Mouse (Mus musculus) hindbrain, postnatal 0 days (tissue): ENCODE measurements around the gene Vrtn. TPM values are rescaled to one million over a fixed set of nuclear protein-coding genes. Genes with fewer than 3 reads are reported as not detected.

Experiments used
- ATAC-seq: fragments of 200-750 bp; cut with Nextera tagmentation; 2 replicates; pipeline ENCODE4 v1.8.0; 2017; ENCODE audit warnings: mild to moderate bottlenecking, moderate TSS enrichment, moderate library complexity
- DNase-seq: peaks from one replicate; pipeline ENCODE4 v3.0.0-alpha.2; 2015; ENCODE audit warnings: low spot score
- H3K27ac ChIP-seq: fragments of 300-500 bp; sonication (generic); 2 replicates; pipeline ENCODE4 v1.5.1; 2014; ENCODE audit warnings: mild to moderate bottlenecking
- H3K27me3 ChIP-seq: fragments of 300-500 bp; sonication (generic); 2 replicates; pipeline ENCODE4 v1.6.1; 2014; ENCODE audit warnings: low read length, mixed read lengths; ENCODE audit not compliant: insufficient read depth
- H3K36me3 ChIP-seq: fragments of 300-500 bp; sonication (generic); 2 replicates; pipeline ENCODE4 v1.6.1; 2014; ENCODE audit warnings: low read length, mixed read lengths; ENCODE audit not compliant: insufficient read depth
- H3K4me1 ChIP-seq: fragments of 300-500 bp; sonication (generic); 2 replicates; pipeline ENCODE4 v1.6.1; 2014; ENCODE audit warnings: antibody characterized with exemption, low read length, mixed read lengths; ENCODE audit not compliant: insufficient read depth
- H3K4me2 ChIP-seq: fragments of 300-500 bp; sonication (generic); 2 replicates; pipeline ENCODE4 v1.6.1; 2014; ENCODE audit warnings: low read depth, mild to moderate bottlenecking, low read length, moderate library complexity, mixed read lengths
- H3K4me3 ChIP-seq: fragments of 300-500 bp; sonication (generic); 2 replicates; pipeline ENCODE4 v1.5.1; 2014; ENCODE audit warnings: low read length
- H3K9ac ChIP-seq: fragments of 300-500 bp; sonication (generic); replicated peaks from 2 replicates; pipeline ENCODE4 v1.6.1; 2014; ENCODE audit warnings: mild to moderate bottlenecking, low read length, moderate library complexity, mixed read lengths
- H3K9me3 ChIP-seq: fragments of 300-500 bp; sonication (generic); 2 replicates; pipeline ENCODE4 v1.6.1; 2016; ENCODE audit warnings: low read length, mixed read lengths
- CTCF ChIP-seq: IDR thresholded peaks from 2 replicates; pipeline ENCODE4 v1.5.1; 2016; ENCODE audit warnings: antibody characterized with exemption, control low read depth, low read depth
- WGBS: fragments of 180-500 bp; shearing (Covaris S2); extraction: QIAGEN DNeasy Blood & Tissue Kit; methylation state at CpG from one replicate; pipeline ENCODE4 v1.1.7; 2014; 5-methylcytosine and 5-hydroxymethylcytosine counted together
- polyA plus RNA-seq: library from polyadenylated mRNA; unstranded; fragments of >200 nt; fragmentation: Nextera tagmentation; extraction: Ambion mirVana; gene quantifications from 2 replicates; pipeline ENCODE4 v1.2.1, GENCODE M21; 2015
- total RNA-seq: library from RNA; depleted of rRNA; stranded (reverse); fragments of >200 nt; gene quantifications from 2 replicates; pipeline ENCODE4 v1.2.3, GENCODE M21; 2014

The Vrtn gene
- total and polyA plus RNA-seq, 2 experiments from 2014 or later, result not detected

DNA sequence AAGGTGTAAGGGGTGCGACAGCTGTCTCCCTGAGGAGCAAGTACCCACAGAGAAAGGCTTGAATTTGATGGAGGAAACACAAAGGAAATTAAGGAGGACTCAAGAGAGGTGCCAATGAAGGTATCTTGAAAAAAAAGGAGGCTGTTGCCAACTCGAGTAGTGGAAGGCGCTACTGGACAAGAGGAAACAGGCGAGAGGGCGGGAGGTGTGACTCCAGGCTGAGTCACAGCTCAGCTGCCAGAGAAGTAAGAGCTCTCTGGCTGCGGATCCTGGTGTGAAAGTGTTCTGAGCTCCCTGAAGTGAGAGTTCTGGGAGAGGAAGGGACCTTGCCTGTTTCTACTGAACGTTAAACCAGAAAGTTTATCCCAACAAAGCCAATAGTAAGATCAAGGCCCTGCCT, 26.3 kb upstream of the Vrtn start:
- no peak for TF ChIP-seq CTCF
- Histone ChIP-seq H3K27ac (no peak overlapping the region), H3K36me3 (no peaks in the 10 kb centered on the region), H3K27me3 (no peaks in the 10 kb centered on the region), H3K4me2 (no peak overlapping the region), H3K4me1 (0 out of 2 replicates have a peak, but pooled peaks cover 3% of the 10 kb centered on the region), H3K4me3 (no peak overlapping the region), H3K9ac (no peak overlapping the region), H3K9me3 (no peaks in the 10 kb centered on the region)
- WGBS, result 79% methylated on average over 7 of the region's 7 CpGs
- ATAC-seq, result no peak
- DNase-seq, result no peak

DNA sequence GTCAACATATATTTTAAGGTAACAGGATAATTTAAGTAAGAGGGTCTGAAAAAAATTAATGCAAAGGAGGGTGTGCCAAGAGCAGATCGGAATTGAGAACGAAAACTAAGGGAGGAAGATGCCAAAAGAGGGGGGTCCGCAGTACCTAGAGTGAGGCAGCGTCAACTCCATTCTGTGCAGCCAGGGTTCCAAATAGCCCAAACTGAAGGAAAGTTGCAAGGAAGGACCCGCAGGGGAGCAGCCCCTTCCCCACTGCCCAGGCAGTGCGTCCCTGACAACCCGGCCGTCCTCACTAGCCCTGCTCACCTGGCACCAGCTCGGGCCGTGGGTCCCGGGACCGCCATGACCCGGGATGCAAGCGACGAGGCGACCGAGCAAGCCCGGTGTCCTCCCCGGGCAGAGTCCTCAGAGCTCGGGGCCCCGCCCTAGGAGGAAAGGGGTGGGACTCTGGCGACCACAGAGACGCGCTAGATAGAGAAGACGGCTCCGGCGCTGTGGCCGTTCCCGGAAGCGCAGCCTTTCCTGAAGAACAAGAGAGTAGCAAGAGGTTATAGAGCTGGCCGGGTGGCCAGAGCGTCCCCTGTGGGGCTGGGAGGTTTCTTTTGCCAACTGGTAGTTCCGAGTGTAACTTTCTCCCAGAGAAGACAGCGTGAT, 23.7 kb upstream of the Vrtn start, which contains the start of gene Abcd4:
Gene Abcd4 (minus strand): TSS at position 437 of the 654 bp plus-strand sequence.
- H3K9ac ChIP-seq, result peak within 1 kb of the TSS; percentile 61
- H3K27me3 ChIP-seq, result no peaks in the 10 kb centered on the region
- TF ChIP-seq CTCF, result peak; percentile 67
- no peaks in the 10 kb centered on the region for H3K36me3 ChIP-seq
- 0% methylated on average over 34 of the region's 34 CpGs for WGBS
- peak; percentile 99 for ATAC-seq
- peak within 1 kb of the TSS; percentile 79 for H3K4me3 ChIP-seq
- H3K4me2 ChIP-seq, result peak within 1 kb of the TSS; percentile 67
- 0 out of 2 replicates have a peak, but pooled peaks cover 3% of the 10 kb centered on the region for H3K4me1 ChIP-seq
- peak; percentile 94 for DNase-seq
- peak within 1 kb of the TSS; percentile 51; the same call in 1 of the 2 replicates for H3K27ac ChIP-seq
- no peaks in the 10 kb centered on the region for H3K9me3 ChIP-seq

DNA sequence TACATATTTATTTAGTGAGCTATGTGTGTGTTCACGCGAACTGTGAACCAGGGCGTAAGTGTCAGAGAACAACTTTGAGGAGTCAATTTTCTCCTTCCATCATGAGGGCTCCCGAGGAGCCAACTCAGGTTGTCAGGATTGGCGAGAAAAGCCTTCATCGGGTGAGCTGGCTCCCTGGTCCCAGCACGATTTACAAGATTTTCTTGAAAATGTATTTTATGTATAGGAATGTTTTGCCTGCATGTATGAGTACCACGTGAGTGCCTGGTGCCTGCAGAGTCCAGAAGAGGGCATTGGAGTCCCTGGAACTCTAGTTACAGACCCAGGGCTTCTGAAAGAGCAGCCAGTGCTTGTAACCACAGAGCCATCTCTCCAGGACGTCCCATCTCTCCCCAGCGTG, 23.2 kb upstream of the Vrtn start:
- H3K27me3 ChIP-seq, result no peaks in the 10 kb centered on the region
- 0 out of 2 replicates have a peak, but pooled peaks cover 3% of the 10 kb centered on the region for H3K4me1 ChIP-seq
- H3K27ac ChIP-seq, result no peak overlapping the region
- peak overlapping the region; percentile 67 for H3K4me2 ChIP-seq
- ATAC-seq, result peak; percentile 39; the same call in 1 of the 2 replicates
- no peaks in the 10 kb centered on the region for H3K36me3 ChIP-seq
- H3K9ac ChIP-seq, result no peak overlapping the region; the same call in 1 of the 2 replicates
- no peaks in the 10 kb centered on the region for H3K9me3 ChIP-seq
- WGBS, result 5% methylated on average over 10 of the region's 10 CpGs
- TF ChIP-seq CTCF, result no peak
- peak; percentile 25 for DNase-seq
- peak overlapping the region; percentile 79 for H3K4me3 ChIP-seq

DNA sequence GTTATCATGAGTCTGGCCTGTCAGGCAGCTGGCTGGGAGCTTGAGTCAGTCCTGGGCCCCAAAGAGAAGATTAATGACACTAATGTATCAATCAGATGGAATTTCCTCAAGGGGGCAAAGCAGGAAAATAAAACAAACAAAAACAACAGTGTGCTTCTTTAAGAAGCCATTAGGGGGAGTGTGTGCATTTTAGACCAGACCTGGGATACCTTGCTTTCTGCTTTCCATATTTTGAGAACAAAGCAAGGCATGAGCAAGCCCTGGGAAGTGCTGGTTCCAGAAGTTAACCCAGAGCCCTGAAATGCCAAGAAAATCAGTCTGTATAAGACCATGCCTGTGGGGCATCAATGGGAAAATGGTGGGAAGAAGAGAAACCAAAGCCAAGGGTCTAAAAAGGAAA, 19.8 kb upstream of the Vrtn start:
- DNase-seq, result peak; percentile 64
- Histone ChIP-seq H3K27ac (no peak overlapping the region), H3K9ac (no peak overlapping the region), H3K9me3 (no peaks in the 10 kb centered on the region), H3K4me3 (no peak overlapping the region), H3K4me2 (no peak overlapping the region), H3K36me3 (no peaks in the 10 kb centered on the region), H3K27me3 (no peaks in the 10 kb centered on the region), H3K4me1 (0 out of 2 replicates have a peak, but pooled peaks cover 10% of the 10 kb centered on the region)
- peak; percentile 69 for TF ChIP-seq CTCF
- ATAC-seq, result no peak

DNA sequence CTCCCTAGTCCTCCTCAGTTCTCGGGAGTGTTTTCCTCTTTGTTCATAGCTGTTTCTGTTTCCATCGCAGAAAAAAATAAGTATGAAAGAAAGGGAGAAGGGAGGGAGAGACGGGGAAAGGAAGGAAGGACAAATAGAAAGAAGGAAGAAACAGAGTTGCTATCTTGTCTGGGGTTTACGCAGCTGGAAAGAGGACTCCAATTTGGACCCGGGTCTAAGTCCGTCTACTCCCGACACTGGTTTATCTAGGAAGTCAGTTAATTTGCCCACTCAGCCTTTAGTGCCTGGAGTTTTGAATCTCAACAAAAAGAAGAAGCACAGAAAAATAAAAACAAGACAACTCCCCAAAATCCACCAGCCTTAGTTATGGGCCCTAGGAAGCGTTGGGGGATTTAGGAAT, 16.2 kb upstream of the Vrtn start:
- no peak for ATAC-seq
- Histone ChIP-seq H3K27ac (no peak overlapping the region), H3K4me3 (no peak overlapping the region), H3K4me2 (no peak overlapping the region), H3K27me3 (no peaks in the 10 kb centered on the region), H3K9me3 (no peaks in the 10 kb centered on the region), H3K36me3 (no peaks in the 10 kb centered on the region), H3K9ac (no peak overlapping the region; the same call in 1 of the 2 replicates), H3K4me1 (0 out of 2 replicates have a peak, but pooled peaks cover 7% of the 10 kb centered on the region)
- WGBS, result 34% methylated on average over 8 of the region's 8 CpGs
- no peak for DNase-seq
- TF ChIP-seq CTCF, result no peak

DNA sequence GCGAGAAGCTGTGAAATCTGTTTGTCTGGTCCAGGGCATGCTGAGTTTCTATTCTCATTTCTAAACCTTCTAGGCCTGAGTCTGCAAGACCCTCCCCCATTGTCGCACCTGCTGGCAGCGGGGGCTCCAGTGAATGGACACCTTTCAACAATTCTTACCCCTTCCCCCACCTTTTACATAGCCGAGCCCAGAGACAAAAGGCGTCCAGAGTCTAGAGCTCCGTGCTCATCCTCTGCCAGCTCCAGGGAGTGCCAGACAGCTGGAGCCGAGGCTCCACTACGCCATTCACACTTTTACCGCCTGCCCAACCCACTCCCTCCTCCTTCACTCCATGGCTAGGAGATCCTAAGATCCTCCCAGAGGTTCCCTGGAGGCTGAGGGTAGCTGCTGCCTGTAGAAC, 15.7 kb upstream of the Vrtn start:
- WGBS, result 6% methylated on average over 9 of the region's 9 CpGs
- 0 out of 2 replicates have a peak, but pooled peaks have one; percentile 49 for ATAC-seq
- no peaks in the 10 kb centered on the region for H3K27me3 ChIP-seq
- H3K9ac ChIP-seq, result peak overlapping the region; percentile 30; the same call in 1 of the 2 replicates
- H3K4me3 ChIP-seq, result 0 out of 2 replicates have a peak overlapping the region, but pooled peaks have one; percentile 3
- DNase-seq, result peak; percentile 35
- H3K27ac ChIP-seq, result no peak overlapping the region
- H3K36me3 ChIP-seq, result no peaks in the 10 kb centered on the region
- no peaks in the 10 kb centered on the region for H3K9me3 ChIP-seq
- H3K4me2 ChIP-seq, result peak overlapping the region; percentile 40
- TF ChIP-seq CTCF, result no peak
- 0 out of 2 replicates have a peak, but pooled peaks cover 7% of the 10 kb centered on the region for H3K4me1 ChIP-seq

DNA sequence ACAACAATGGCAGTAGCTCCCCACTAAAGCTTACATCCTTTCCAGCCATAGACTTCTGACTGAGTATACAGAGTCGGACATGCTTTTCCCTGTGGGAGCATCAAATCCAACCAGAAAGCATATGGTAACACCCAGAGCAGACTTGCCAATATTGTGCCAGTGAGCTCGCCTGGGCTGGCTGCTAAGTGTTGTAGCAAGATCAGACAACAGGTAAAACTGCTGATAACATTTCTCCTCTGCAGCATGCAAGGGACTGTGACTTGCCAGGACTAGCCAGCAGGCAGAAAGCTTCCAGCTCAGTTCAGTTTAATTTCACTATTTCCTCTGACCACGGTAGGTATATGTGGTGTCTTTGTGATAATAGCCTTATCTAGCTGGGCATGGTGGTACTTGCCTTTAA, 9.0 kb upstream of the Vrtn start:
- H3K36me3 ChIP-seq, result no peaks in the 10 kb centered on the region
- DNase-seq (no peak), ATAC-seq (no peak)
- no peak overlapping the region for H3K4me3 ChIP-seq
- H3K27ac ChIP-seq, result no peak overlapping the region
- H3K4me2 ChIP-seq, result no peak overlapping the region
- no peak for TF ChIP-seq CTCF
- no peaks in the 10 kb centered on the region for H3K4me1 ChIP-seq
- H3K27me3 ChIP-seq, result no peaks in the 10 kb centered on the region
- WGBS, result 60% methylated on average over 3 of the region's 3 CpGs
- H3K9ac ChIP-seq, result no peak overlapping the region
- H3K9me3 ChIP-seq, result no peaks in the 10 kb centered on the region
